Mouse (Mus musculus) liver, adult 2 months (tissue): Measurements from ENCODE around the gene Ifit1bl1.

Source experiments
- CTCF ChIP-seq: fragments of 200-500 bp; IDR thresholded peaks from 2 replicates; pipeline ENCODE4 v1.5.1; 2011; ENCODE audit warnings: low read depth, low read length, control low read depth
- POLR2A ChIP-seq: fragments of 200-500 bp; IDR thresholded peaks from 2 replicates; pipeline ENCODE4 v1.6.1; 2011; ENCODE audit warnings: low read length, control low read depth; ENCODE audit not compliant: insufficient read depth; ENCODE audit errors: extremely low read depth

- no peak for TF ChIP-seq POLR2A
- no peak for TF ChIP-seq CTCF
These were observed 48.5 kb upstream of the Ifit1bl1 start for GRCm38 (mm10) chr19:34650276-34650675.
